Mouse (Mus musculus): ENCODE results near the gene Plbd1. TPM values are rescaled to one million over a fixed set of nuclear protein-coding genes. Genes with fewer than 3 reads are reported as not detected.
A peak's percentile ranks its signal among the peaks of the same experiment; 100 is the strongest.

Plbd1 gene
- polyA plus RNA-seq, 1 experiment from 2014 or later, result 1.5 TPM

DNA sequence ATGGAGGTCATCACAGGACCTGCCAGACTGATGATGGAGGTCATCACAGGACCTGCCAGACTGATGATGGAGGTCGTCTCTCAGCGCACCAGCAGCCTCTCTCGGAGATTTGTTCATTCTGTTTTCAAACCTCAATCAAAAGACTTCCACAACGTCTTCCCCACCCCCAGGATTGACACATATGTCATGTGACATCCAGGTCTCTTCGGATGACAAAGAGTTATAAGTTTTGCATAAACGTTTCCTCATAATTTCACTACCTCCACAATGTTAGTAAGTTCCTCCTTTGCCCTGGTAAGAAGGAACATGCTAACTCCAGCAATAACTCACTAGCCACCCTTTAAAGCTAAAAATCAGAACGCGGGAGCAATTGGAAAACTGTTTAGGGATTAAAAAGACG, 2.5 kb downstream of the Plbd1 start:
- WGBS, result 90% methylated on average over 9 of the region's 9 CpGs
- no peaks in the 10 kb centered on the region for H3K9me3 ChIP-seq (ENCODE audit: control insufficient read depth, low read length)

GRCm38 (mm10) chr6:136658303-136658702, 3.4 kb downstream of the Plbd1 start:
- WGBS, result 82% methylated on average over 4 of the region's 4 CpGs
- ATAC-seq (ENCODE audit: insufficient number of reproducible peaks, low FRiP score, low TSS enrichment, low read depth) (no peak), DNase-seq (ENCODE audit: low spot score) (no peak)

More for the DNA sequence above, 2.5 kb downstream of the Plbd1 start:
- ATAC-seq (ENCODE audit: insufficient number of reproducible peaks, low FRiP score, low TSS enrichment, low read depth) (no peak), DNase-seq (ENCODE audit: low spot score) (no peak)
- no peak overlapping the region for H3K27ac ChIP-seq (replicated peaks; ENCODE audit: low read depth, low read length)
- no peak overlapping the region for H3K4me2 ChIP-seq (ENCODE audit: low read depth, severe bottlenecking)
- no peaks in the 10 kb centered on the region for H3K36me3 ChIP-seq (ENCODE audit: control insufficient read depth, insufficient read depth, low read length)
- peaks cover 21% of the 10 kb centered on the region for H3K27me3 ChIP-seq (ENCODE audit: control insufficient read depth, insufficient read depth, low read length)
- H3K9ac ChIP-seq (ENCODE audit: low read length), result no peak overlapping the region
- H3K4me3 ChIP-seq (ENCODE audit: low read depth, low read length), result no peak overlapping the region
- H3K4me1 ChIP-seq (ENCODE audit: control insufficient read depth, insufficient read depth, low read length), result no peaks in the 10 kb centered on the region

GRCm38 (mm10) chr6:136655786-136656185, 5.9 kb downstream of the Plbd1 start:
- Histone ChIP-seq H3K36me3 (ENCODE audit: control insufficient read depth, insufficient read depth, low read length) (no peaks in the 10 kb centered on the region), H3K4me2 (ENCODE audit: low read depth, severe bottlenecking) (no peak overlapping the region; the same call in 1 of the 2 replicates), H3K27ac (replicated peaks; ENCODE audit: low read depth, low read length) (no peak overlapping the region), H3K4me1 (ENCODE audit: control insufficient read depth, insufficient read depth, low read length) (no peaks in the 10 kb centered on the region), H3K27me3 (ENCODE audit: control insufficient read depth, insufficient read depth, low read length) (peaks cover 5% of the 10 kb centered on the region; the same call in 1 of the 2 replicates), H3K4me3 (ENCODE audit: low read depth, low read length) (no peak overlapping the region), H3K9me3 (ENCODE audit: control insufficient read depth, low read length) (no peaks in the 10 kb centered on the region), H3K9ac (ENCODE audit: low read length) (no peak overlapping the region)
- no peak for ATAC-seq (ENCODE audit: insufficient number of reproducible peaks, low FRiP score, low TSS enrichment, low read depth)
- DNase-seq (ENCODE audit: low spot score), result no peak
- 65% methylated on average over 11 of the region's 11 CpGs for WGBS

More at GRCm38 (mm10) chr6:136658303-136658702, 3.4 kb downstream of the Plbd1 start:
- Histone ChIP-seq H3K27ac (replicated peaks; ENCODE audit: low read depth, low read length) (no peak overlapping the region), H3K9me3 (ENCODE audit: control insufficient read depth, low read length) (no peaks in the 10 kb centered on the region), H3K36me3 (ENCODE audit: control insufficient read depth, insufficient read depth, low read length) (no peaks in the 10 kb centered on the region), H3K4me1 (ENCODE audit: control insufficient read depth, insufficient read depth, low read length) (no peaks in the 10 kb centered on the region), H3K9ac (ENCODE audit: low read length) (no peak overlapping the region), H3K4me3 (ENCODE audit: low read depth, low read length) (no peak overlapping the region), H3K27me3 (ENCODE audit: control insufficient read depth, insufficient read depth, low read length) (peaks cover 21% of the 10 kb centered on the region), H3K4me2 (ENCODE audit: low read depth, severe bottlenecking) (no peak overlapping the region)

GRCm38 (mm10) chr6:136654470-136654869, 7.3 kb downstream of the Plbd1 start:
- no peak for DNase-seq (ENCODE audit: low spot score)
- Histone ChIP-seq H3K36me3 (ENCODE audit: control insufficient read depth, insufficient read depth, low read length) (no peaks in the 10 kb centered on the region), H3K4me1 (ENCODE audit: control insufficient read depth, insufficient read depth, low read length) (no peaks in the 10 kb centered on the region), H3K9me3 (ENCODE audit: control insufficient read depth, low read length) (no peaks in the 10 kb centered on the region), H3K9ac (ENCODE audit: low read length) (no peak overlapping the region), H3K4me2 (ENCODE audit: low read depth, severe bottlenecking) (no peak overlapping the region), H3K4me3 (ENCODE audit: low read depth, low read length) (no peak overlapping the region), H3K27me3 (ENCODE audit: control insufficient read depth, insufficient read depth, low read length) (no peaks in the 10 kb centered on the region), H3K27ac (replicated peaks; ENCODE audit: low read depth, low read length) (no peak overlapping the region)
- no peak for ATAC-seq (ENCODE audit: insufficient number of reproducible peaks, low FRiP score, low TSS enrichment, low read depth)
- 77% methylated on average over 20 of the region's 20 CpGs for WGBS

DNA sequence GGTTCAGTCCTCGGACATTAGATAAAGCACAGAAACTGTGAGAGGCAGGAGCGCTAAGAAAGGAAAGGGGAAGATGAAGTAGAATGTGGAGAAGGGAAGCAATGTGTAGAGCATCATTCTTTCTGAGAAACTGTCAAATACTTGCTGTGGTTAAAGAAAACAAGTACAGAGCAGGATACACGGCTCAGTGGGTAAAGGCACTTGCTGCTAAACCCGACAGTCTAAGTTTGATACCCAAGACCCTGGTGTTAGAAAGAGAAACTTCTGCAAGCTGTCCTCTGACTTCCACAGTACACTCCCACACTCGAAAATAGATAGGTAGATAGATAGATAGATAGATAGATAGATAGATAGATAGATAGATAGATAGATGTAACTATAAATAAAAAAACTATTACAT, 8.4 kb downstream of the Plbd1 start:
- Histone ChIP-seq H3K27me3 (ENCODE audit: control insufficient read depth, insufficient read depth, low read length) (no peaks in the 10 kb centered on the region), H3K4me2 (ENCODE audit: low read depth, severe bottlenecking) (no peak overlapping the region), H3K4me1 (ENCODE audit: control insufficient read depth, insufficient read depth, low read length) (no peaks in the 10 kb centered on the region), H3K9me3 (ENCODE audit: control insufficient read depth, low read length) (no peaks in the 10 kb centered on the region), H3K27ac (replicated peaks; ENCODE audit: low read depth, low read length) (no peak overlapping the region), H3K4me3 (ENCODE audit: low read depth, low read length) (no peak overlapping the region), H3K9ac (ENCODE audit: low read length) (no peak overlapping the region), H3K36me3 (ENCODE audit: control insufficient read depth, insufficient read depth, low read length) (no peaks in the 10 kb centered on the region)
- no peak for ATAC-seq (ENCODE audit: insufficient number of reproducible peaks, low FRiP score, low TSS enrichment, low read depth)
- DNase-seq (ENCODE audit: low spot score), result no peak
- WGBS, result 84% methylated on average over 5 of the region's 5 CpGs

DNA sequence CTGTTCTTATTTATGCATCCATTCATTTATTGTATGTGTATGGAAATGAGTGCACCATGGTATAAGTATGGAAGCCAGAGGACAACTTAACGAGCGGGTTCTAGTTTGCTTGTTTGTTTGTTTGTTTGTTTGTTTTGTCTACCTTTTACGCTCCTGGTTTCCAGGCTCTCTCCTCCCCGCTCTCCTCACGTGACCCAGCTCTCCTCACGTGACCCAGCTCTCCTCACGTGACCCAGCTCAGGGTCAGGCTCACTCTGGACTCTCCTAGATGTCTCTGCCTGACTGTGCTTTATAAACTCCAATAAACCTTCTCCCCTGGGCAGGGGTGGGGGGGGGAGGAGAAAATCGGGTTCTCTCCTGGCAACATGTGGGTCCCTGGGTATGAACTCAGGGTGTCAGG, 11.1 kb downstream of the Plbd1 start:
- no peak for ATAC-seq (ENCODE audit: insufficient number of reproducible peaks, low FRiP score, low TSS enrichment, low read depth)
- no peak overlapping the region for H3K4me3 ChIP-seq (ENCODE audit: low read depth, low read length)
- H3K4me2 ChIP-seq (ENCODE audit: low read depth, severe bottlenecking), result no peak overlapping the region
- no peaks in the 10 kb centered on the region for H3K36me3 ChIP-seq (ENCODE audit: control insufficient read depth, insufficient read depth, low read length)
- peaks cover 3% of the 10 kb centered on the region; the same call in 1 of the 2 replicates for H3K4me1 ChIP-seq (ENCODE audit: control insufficient read depth, insufficient read depth, low read length)
- no peaks in the 10 kb centered on the region for H3K27me3 ChIP-seq (ENCODE audit: control insufficient read depth, insufficient read depth, low read length)
- no peak overlapping the region for H3K9ac ChIP-seq (ENCODE audit: low read length)
- WGBS, result 88% methylated on average over 8 of the region's 8 CpGs
- no peak overlapping the region for H3K27ac ChIP-seq (replicated peaks; ENCODE audit: low read depth, low read length)
- H3K9me3 ChIP-seq (ENCODE audit: control insufficient read depth, low read length), result no peaks in the 10 kb centered on the region
- no peak for DNase-seq (ENCODE audit: low spot score)

- Histone ChIP-seq H3K9ac (ENCODE audit: low read length) (no peak overlapping the region), H3K4me3 (ENCODE audit: low read depth, low read length) (no peak overlapping the region), H3K9me3 (ENCODE audit: control insufficient read depth, low read length) (no peaks in the 10 kb centered on the region), H3K4me1 (ENCODE audit: control insufficient read depth, insufficient read depth, low read length) (peaks cover 3% of the 10 kb centered on the region; the same call in 1 of the 2 replicates), H3K27me3 (ENCODE audit: control insufficient read depth, insufficient read depth, low read length) (no peaks in the 10 kb centered on the region), H3K4me2 (ENCODE audit: low read depth, severe bottlenecking) (no peak overlapping the region), H3K36me3 (ENCODE audit: control insufficient read depth, insufficient read depth, low read length) (no peaks in the 10 kb centered on the region), H3K27ac (replicated peaks; ENCODE audit: low read depth, low read length) (no peak overlapping the region)
- ATAC-seq (ENCODE audit: insufficient number of reproducible peaks, low FRiP score, low TSS enrichment, low read depth) (no peak), DNase-seq (ENCODE audit: low spot score) (no peak)
- 66% methylated on average over 10 of the region's 10 CpGs for WGBS
Measured at GRCm38 (mm10) chr6:136647455-136647861, 14.3 kb downstream of the Plbd1 start.

GRCm38 (mm10) chr6:136646207-136646606, 15.5 kb downstream of the Plbd1 start:
- Histone ChIP-seq H3K4me1 (ENCODE audit: control insufficient read depth, insufficient read depth, low read length) (peaks cover 3% of the 10 kb centered on the region; the same call in 1 of the 2 replicates), H3K4me3 (ENCODE audit: low read depth, low read length) (no peak overlapping the region), H3K4me2 (ENCODE audit: low read depth, severe bottlenecking) (no peak overlapping the region), H3K27me3 (ENCODE audit: control insufficient read depth, insufficient read depth, low read length) (no peaks in the 10 kb centered on the region), H3K9me3 (ENCODE audit: control insufficient read depth, low read length) (no peaks in the 10 kb centered on the region), H3K27ac (replicated peaks; ENCODE audit: low read depth, low read length) (no peak overlapping the region; the same call in 1 of the 2 replicates), H3K36me3 (ENCODE audit: control insufficient read depth, insufficient read depth, low read length) (no peaks in the 10 kb centered on the region), H3K9ac (ENCODE audit: low read length) (no peak overlapping the region)
- DNase-seq (ENCODE audit: low spot score) (no peak), ATAC-seq (ENCODE audit: insufficient number of reproducible peaks, low FRiP score, low TSS enrichment, low read depth) (no peak; the same call in 1 of the 2 replicates)
- 15% methylated on average over 6 of the region's 6 CpGs for WGBS

- DNase-seq (ENCODE audit: low spot score), result peak; percentile 35
- no peak for ATAC-seq (ENCODE audit: insufficient number of reproducible peaks, low FRiP score, low TSS enrichment, low read depth)
- Histone ChIP-seq H3K4me3 (ENCODE audit: low read depth, low read length) (no peak overlapping the region), H3K4me2 (ENCODE audit: low read depth, severe bottlenecking) (no peak overlapping the region), H3K4me1 (ENCODE audit: control insufficient read depth, insufficient read depth, low read length) (peaks cover 3% of the 10 kb centered on the region; the same call in 1 of the 2 replicates), H3K27me3 (ENCODE audit: control insufficient read depth, insufficient read depth, low read length) (no peaks in the 10 kb centered on the region), H3K9ac (ENCODE audit: low read length) (no peak overlapping the region), H3K9me3 (ENCODE audit: control insufficient read depth, low read length) (no peaks in the 10 kb centered on the region), H3K27ac (replicated peaks; ENCODE audit: low read depth, low read length) (peak overlapping the region; percentile 33; the same call in 1 of the 2 replicates), H3K36me3 (ENCODE audit: control insufficient read depth, insufficient read depth, low read length) (no peaks in the 10 kb centered on the region)
- 49% methylated on average over 9 of the region's 9 CpGs for WGBS
Measured at GRCm38 (mm10) chr6:136645754-136646153, 16.0 kb downstream of the Plbd1 start.

Measured in limb, embryonic 11.5 days (tissue).